Mouse (Mus musculus): ENCODE data around the gene Exo1. TPM values are rescaled to one million over a fixed set of nuclear protein-coding genes. Genes with fewer than 3 reads are reported as not detected.
A peak's percentile ranks its signal among the peaks of the same experiment; 100 is the strongest.

The Exo1 gene
- 24.1 and 28.4 TPM in 2 replicates for polyA plus RNA-seq (2015; fragmentation: Nextera tagmentation; extraction: Ambion mirVana)

- Histone ChIP-seq H3K9ac (replicated peaks) (peak within 1 kb of the TSS; percentile 72), H3K36me3 (peaks cover 13% of the 10 kb centered on the region; the same call in 1 of the 2 replicates), H3K4me1 (replicated peaks) (peaks cover 20% of the 10 kb centered on the region), H3K4me3 (replicated peaks) (peak within 1 kb of the TSS; percentile 66), H3K27me3 (no peaks in the 10 kb centered on the region), H3K9me3 (no peaks in the 10 kb centered on the region), H3K27ac (peak within 1 kb of the TSS; percentile 79), H3K4me2 (replicated peaks) (peak within 1 kb of the TSS; percentile 87)
- peak; percentile 98 for ATAC-seq
- under 1% methylated on average over 66 of the region's 66 CpGs for WGBS
These were observed at the start of gene Exo1 for GRCm38 (mm10) chr1:175880453-175881296. Gene Exo1 (plus strand): TSS chr1:175880581.

- Histone ChIP-seq H3K4me1 (replicated peaks) (no peaks in the 10 kb centered on the region), H3K36me3 (no peaks in the 10 kb centered on the region), H3K27me3 (no peaks in the 10 kb centered on the region), H3K9ac (replicated peaks) (no peak overlapping the region), H3K9me3 (no peaks in the 10 kb centered on the region), H3K27ac (no peak overlapping the region), H3K4me3 (replicated peaks) (no peak overlapping the region), H3K4me2 (replicated peaks) (no peak overlapping the region)
- 0 out of 2 replicates have a peak, but pooled peaks have one; percentile 17 for ATAC-seq
- WGBS = 81% methylated on average over 1 of the region's 1 CpGs
These were observed 24.9 kb upstream of the Exo1 start for GRCm38 (mm10) chr1:175855515-175855914.

DNA sequence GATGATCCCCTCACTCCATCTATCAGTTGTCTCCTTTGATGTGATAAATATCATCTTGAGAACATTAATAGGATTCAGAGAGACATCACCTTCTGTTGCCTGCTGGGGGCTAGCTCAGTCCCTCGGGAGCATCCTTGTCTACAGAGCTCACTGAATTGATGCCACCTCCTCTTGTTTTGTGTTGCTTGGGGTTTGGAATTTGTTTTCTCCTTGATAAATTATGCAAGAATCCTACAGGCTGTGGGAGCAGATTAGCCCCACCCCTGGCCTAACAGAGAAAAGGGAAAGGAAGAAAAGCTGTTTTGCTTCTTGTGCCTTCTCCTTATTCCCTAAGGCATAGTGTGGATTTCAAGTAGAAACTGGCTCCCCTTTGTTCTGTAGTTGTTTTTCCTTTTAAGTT lies 13.3 kb upstream of the Exo1 start:
- Histone ChIP-seq H3K4me1 (replicated peaks) (peaks cover 9% of the 10 kb centered on the region), H3K9me3 (no peaks in the 10 kb centered on the region), H3K9ac (replicated peaks) (no peak overlapping the region), H3K27ac (no peak overlapping the region), H3K27me3 (no peaks in the 10 kb centered on the region), H3K36me3 (no peaks in the 10 kb centered on the region), H3K4me3 (replicated peaks) (no peak overlapping the region), H3K4me2 (replicated peaks) (no peak overlapping the region)
- 18% methylated on average over 1 of the region's 1 CpGs for WGBS
- peak; percentile 73 for ATAC-seq

- Histone ChIP-seq H3K27me3 (no peaks in the 10 kb centered on the region), H3K27ac (no peak overlapping the region), H3K9me3 (no peaks in the 10 kb centered on the region), H3K4me3 (replicated peaks) (no peak overlapping the region), H3K4me1 (replicated peaks) (peaks cover 12% of the 10 kb centered on the region), H3K4me2 (replicated peaks) (no peak overlapping the region), H3K36me3 (no peaks in the 10 kb centered on the region), H3K9ac (replicated peaks) (no peak overlapping the region)
- 29% methylated on average over 5 of the region's 5 CpGs for WGBS
- no peak for ATAC-seq
These were observed 12.8 kb upstream of the Exo1 start for GRCm38 (mm10) chr1:175867558-175867957.

- Histone ChIP-seq H3K27ac (no peak overlapping the region), H3K27me3 (no peaks in the 10 kb centered on the region), H3K9ac (replicated peaks) (no peak overlapping the region), H3K4me3 (replicated peaks) (no peak overlapping the region), H3K36me3 (no peaks in the 10 kb centered on the region), H3K4me2 (replicated peaks) (no peak overlapping the region), H3K9me3 (no peaks in the 10 kb centered on the region), H3K4me1 (replicated peaks) (peaks cover 12% of the 10 kb centered on the region)
- no peak for ATAC-seq
- WGBS = 59% methylated on average over 3 of the region's 3 CpGs
These were observed 9.7 kb upstream of the Exo1 start for GRCm38 (mm10) chr1:175870716-175871115.

DNA sequence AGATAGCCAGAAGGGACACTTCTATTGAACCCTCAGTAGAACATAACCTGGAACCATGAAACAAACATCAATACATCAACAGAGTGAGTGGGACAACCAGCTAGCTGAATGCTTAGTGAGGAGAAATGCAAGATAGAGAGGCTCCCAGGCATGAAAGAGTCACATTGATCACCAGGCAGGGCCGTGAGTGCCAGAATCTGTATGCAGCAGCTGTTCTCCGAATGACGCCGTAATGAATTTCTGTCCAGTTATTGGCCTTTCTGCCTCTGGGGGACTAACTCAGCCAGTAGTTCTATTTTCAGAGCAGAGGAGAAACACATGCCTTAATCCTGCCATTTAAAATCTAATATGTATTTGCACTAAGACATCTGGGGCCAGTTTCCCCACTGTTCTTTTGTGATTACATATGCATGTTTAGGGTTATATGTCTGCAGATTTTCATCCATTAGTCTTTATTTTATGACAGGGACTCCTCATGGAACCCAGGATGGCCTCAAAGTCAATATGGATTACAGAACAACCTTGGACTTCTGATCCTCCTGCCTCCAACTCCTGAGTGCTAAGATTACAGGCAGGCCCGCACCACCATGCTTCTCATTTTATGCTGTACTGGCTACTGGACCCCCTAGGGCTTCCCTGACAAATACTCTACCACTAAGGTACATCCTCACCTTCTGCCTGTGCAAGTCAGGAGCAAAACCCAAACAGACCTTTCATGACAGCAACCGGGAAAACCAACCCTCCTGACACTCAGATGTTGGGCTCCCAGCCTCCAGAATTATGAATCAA lies 8.2 kb upstream of the Exo1 start:
- Histone ChIP-seq H3K27ac (peak overlapping the region; percentile 4; the same call in 1 of the 2 replicates), H3K9ac (replicated peaks) (no peak overlapping the region), H3K27me3 (no peaks in the 10 kb centered on the region), H3K4me3 (replicated peaks) (no peak overlapping the region), H3K36me3 (no peaks in the 10 kb centered on the region), H3K4me2 (replicated peaks) (no peak overlapping the region), H3K4me1 (replicated peaks) (peaks cover 7% of the 10 kb centered on the region; the same call in 1 of the 2 replicates), H3K9me3 (no peaks in the 10 kb centered on the region)
- 75% methylated on average over 6 of the region's 6 CpGs for WGBS
- ATAC-seq = peak; percentile 77

DNA sequence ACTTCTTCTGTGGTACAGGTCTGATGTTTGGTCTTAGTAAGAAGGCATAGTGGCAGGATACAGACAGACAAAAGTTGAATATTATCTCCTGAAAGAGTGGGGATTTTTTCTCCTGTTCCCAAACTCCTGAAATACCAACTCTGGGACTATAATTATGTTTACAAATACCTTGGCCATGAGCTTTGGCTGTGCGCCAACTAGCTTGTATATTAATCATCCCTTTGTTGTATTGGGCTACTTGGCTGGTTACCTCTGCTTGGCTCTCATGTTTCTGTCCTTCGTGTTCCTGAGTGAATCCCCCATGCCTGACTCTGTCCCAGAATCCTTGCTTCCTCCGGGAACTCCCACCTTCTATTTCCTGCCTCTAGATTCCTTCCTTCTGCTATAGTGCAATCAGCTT lies 3.0 kb downstream of the Exo1 start:
- Histone ChIP-seq H3K4me2 (replicated peaks) (no peak overlapping the region), H3K36me3 (peaks cover 26% of the 10 kb centered on the region; the same call in 1 of the 2 replicates), H3K27me3 (no peaks in the 10 kb centered on the region), H3K9ac (replicated peaks) (no peak overlapping the region), H3K27ac (no peak overlapping the region), H3K4me3 (replicated peaks) (no peak overlapping the region), H3K9me3 (no peaks in the 10 kb centered on the region), H3K4me1 (replicated peaks) (peaks cover 20% of the 10 kb centered on the region)
- no peak for ATAC-seq
- WGBS = 84% methylated on average over 3 of the region's 3 CpGs

- no peak overlapping the region for H3K27ac ChIP-seq
- no peak overlapping the region for H3K4me2 ChIP-seq (replicated peaks)
- no peak for ATAC-seq
- 92% methylated on average over 6 of the region's 6 CpGs for WGBS
- no peaks in the 10 kb centered on the region for H3K9me3 ChIP-seq
- no peaks in the 10 kb centered on the region for H3K27me3 ChIP-seq
- peaks cover 24% of the 10 kb centered on the region for H3K36me3 ChIP-seq
- no peak overlapping the region for H3K9ac ChIP-seq (replicated peaks)
- H3K4me3 ChIP-seq (replicated peaks) = no peak overlapping the region
- no peaks in the 10 kb centered on the region for H3K4me1 ChIP-seq (replicated peaks)
These were observed 12.9 kb downstream of the Exo1 start for GRCm38 (mm10) chr1:175893263-175893662.

DNA sequence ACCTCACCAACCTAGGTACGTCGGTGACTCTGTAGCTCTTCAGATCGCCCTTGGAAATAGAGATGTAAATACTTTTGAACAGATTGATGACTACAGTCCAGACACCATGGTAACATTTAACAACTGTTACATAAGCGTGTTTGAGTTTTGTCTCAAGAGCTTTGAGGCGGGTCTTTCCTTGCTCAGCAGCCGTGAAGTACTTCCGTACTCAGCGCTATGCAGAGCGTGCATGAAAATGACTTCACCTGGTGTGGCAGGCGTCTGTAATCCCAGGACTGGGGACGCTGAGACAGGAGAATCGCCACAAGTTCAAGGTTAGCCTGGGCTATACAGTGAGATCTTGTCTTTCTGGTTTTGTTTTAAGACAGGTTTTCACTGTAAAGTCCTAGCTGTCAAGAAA lies 13.3 kb downstream of the Exo1 start:
- peaks cover 20% of the 10 kb centered on the region for H3K36me3 ChIP-seq
- no peaks in the 10 kb centered on the region for H3K4me1 ChIP-seq (replicated peaks)
- no peak overlapping the region for H3K27ac ChIP-seq
- no peak overlapping the region for H3K4me3 ChIP-seq (replicated peaks)
- ATAC-seq = no peak
- H3K9ac ChIP-seq (replicated peaks) = no peak overlapping the region
- WGBS = 94% methylated on average over 12 of the region's 12 CpGs
- no peaks in the 10 kb centered on the region for H3K27me3 ChIP-seq
- H3K4me2 ChIP-seq (replicated peaks) = no peak overlapping the region
- no peaks in the 10 kb centered on the region for H3K9me3 ChIP-seq

DNA sequence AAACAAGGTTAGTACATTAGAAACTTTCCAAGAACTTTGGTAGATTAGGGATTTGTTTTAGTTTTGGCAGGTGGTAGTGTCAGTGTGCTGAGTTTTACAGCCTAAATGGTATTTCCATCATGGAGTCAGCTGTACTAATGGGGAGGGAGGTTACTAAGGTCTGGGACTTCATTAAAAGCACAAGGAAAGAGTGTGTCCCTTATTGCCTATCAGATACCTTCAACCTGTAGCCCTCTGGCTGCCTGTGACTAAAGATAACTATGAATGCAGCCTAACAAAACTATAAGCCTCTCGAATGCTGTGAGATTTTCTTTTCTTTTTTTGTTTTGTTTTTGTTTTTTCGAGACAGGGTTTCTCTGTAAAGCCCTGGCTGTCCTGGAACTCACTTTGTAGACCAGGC lies 30.8 kb downstream of the Exo1 start:
- no peak overlapping the region for H3K27ac ChIP-seq
- H3K9me3 ChIP-seq = no peaks in the 10 kb centered on the region
- H3K4me1 ChIP-seq (replicated peaks) = no peaks in the 10 kb centered on the region
- no peak overlapping the region for H3K4me2 ChIP-seq (replicated peaks)
- H3K27me3 ChIP-seq = no peaks in the 10 kb centered on the region
- no peak for ATAC-seq
- peaks cover 11% of the 10 kb centered on the region; the same call in 1 of the 2 replicates for H3K36me3 ChIP-seq
- WGBS = 96% methylated on average over 2 of the region's 2 CpGs
- no peak overlapping the region for H3K9ac ChIP-seq (replicated peaks)
- no peak overlapping the region for H3K4me3 ChIP-seq (replicated peaks)

GRCm38 (mm10) chr1:175912038-175912437 lies 31.7 kb downstream of the Exo1 start:
- Histone ChIP-seq H3K27me3 (no peaks in the 10 kb centered on the region), H3K4me1 (replicated peaks) (no peaks in the 10 kb centered on the region), H3K9ac (replicated peaks) (no peak overlapping the region), H3K9me3 (no peaks in the 10 kb centered on the region), H3K36me3 (peaks cover 11% of the 10 kb centered on the region; the same call in 1 of the 2 replicates), H3K27ac (no peak overlapping the region), H3K4me3 (replicated peaks) (no peak overlapping the region), H3K4me2 (replicated peaks) (no peak overlapping the region)
- no peak for ATAC-seq
- 87% methylated on average over 3 of the region's 3 CpGs for whole genome bisulfite sequencing

DNA sequence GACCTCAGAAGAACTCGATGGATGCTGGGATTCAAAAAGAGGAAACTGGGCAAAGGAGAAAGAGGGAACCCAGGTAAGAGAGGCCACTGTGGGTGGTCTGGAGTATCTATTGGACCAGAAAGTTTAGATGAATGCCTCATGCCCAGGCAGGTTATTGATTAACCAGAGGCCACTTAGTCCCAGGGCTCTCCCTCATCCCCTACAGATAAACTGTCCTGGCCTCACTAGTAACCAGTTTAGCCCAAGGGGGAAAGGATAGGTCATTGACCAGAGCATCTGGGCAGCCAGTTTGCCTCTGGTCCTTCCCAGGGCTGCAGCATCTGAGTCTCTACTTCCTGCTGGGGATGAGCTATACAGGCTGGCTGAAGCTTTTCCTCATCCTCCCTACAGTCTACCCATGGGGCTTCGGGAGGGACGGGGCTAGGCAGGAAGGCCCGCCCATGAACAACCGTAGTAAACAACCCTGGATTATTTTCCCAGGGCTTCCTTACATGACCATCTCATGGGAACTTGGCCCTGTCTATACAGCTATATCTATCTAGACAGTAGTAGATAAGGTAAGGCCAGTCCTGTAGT lies 33.4 kb downstream of the Exo1 start:
- no peak overlapping the region for H3K9ac ChIP-seq (replicated peaks)
- H3K4me3 ChIP-seq (replicated peaks) = no peak overlapping the region
- ATAC-seq = no peak
- no peak overlapping the region for H3K4me2 ChIP-seq (replicated peaks)
- H3K36me3 ChIP-seq = peaks cover 9% of the 10 kb centered on the region; the same call in 1 of the 2 replicates
- no peaks in the 10 kb centered on the region for H3K4me1 ChIP-seq (replicated peaks)
- H3K27me3 ChIP-seq = no peaks in the 10 kb centered on the region
- no peaks in the 10 kb centered on the region for H3K9me3 ChIP-seq
- H3K27ac ChIP-seq = no peak overlapping the region
- 84% methylated on average over 5 of the region's 5 CpGs for WGBS

All from midbrain, embryonic 13.5 days (tissue).